Mouse (Mus musculus) MEL-GATA-1-ER (cell line): ENCODE results near the gene Slc12a7.

Experiments
- DNase-seq: peaks from one replicate; pipeline ENCODE4 v3.0.0-alpha.2; 2012; ENCODE audit warnings: low read depth; ENCODE audit errors: extremely low read depth

Gene Slc12a7

GRCm38 (mm10) chr13:73816338-73816737 is 83.4 kb downstream of the Slc12a7 start:
- no peak for DNase-seq

GRCm38 (mm10) chr13:73818921-73819320 is 86.0 kb downstream of the Slc12a7 start:
- no peak for DNase-seq

- DNase-seq = no peak
Measured at GRCm38 (mm10) chr13:73821251-73821650, 88.4 kb downstream of the Slc12a7 start.

GRCm38 (mm10) chr13:73822187-73822800 is 89.4 kb downstream of the Slc12a7 start:
- DNase-seq = peak; percentile 34

- no peak for DNase-seq
Measured at GRCm38 (mm10) chr13:73823711-73824110, 90.8 kb downstream of the Slc12a7 start.

- no peak for DNase-seq
Measured at GRCm38 (mm10) chr13:73827243-73827642, 94.3 kb downstream of the Slc12a7 start.

GRCm38 (mm10) chr13:73831486-73831885 is 98.6 kb downstream of the Slc12a7 start:
- DNase-seq = peak; percentile 14

- no peak for DNase-seq
Measured at GRCm38 (mm10) chr13:73833809-73834208, 100.9 kb downstream of the Slc12a7 start.

GRCm38 (mm10) chr13:73835791-73836190 is 102.9 kb downstream of the Slc12a7 start:
- DNase-seq = no peak

GRCm38 (mm10) chr13:73836491-73836890 is 103.6 kb downstream of the Slc12a7 start:
- no peak for DNase-seq

GRCm38 (mm10) chr13:73837708-73838107 is 104.8 kb downstream of the Slc12a7 start:
- DNase-seq = no peak

GRCm38 (mm10) chr13:73839137-73839548 is 106.2 kb downstream of the Slc12a7 start:
- DNase-seq = no peak

- DNase-seq = no peak
Measured at GRCm38 (mm10) chr13:73839740-73840139, 106.8 kb downstream of the Slc12a7 start.

GRCm38 (mm10) chr13:73842696-73843095 is 109.8 kb downstream of the Slc12a7 start:
- no peak for DNase-seq

- no peak for DNase-seq
Measured at GRCm38 (mm10) chr13:73846589-73847464, 113.9 kb downstream of the Slc12a7 start.

- no peak for DNase-seq
Measured at GRCm38 (mm10) chr13:73847465-73847836, 114.6 kb downstream of the Slc12a7 start, which contains the start of gene Nkd2. Gene Nkd2, minus strand, starts transcription at chr13:73847631.
